In genomic region chr14:76153003-76153675, GRCm38 (mm10) we compare ENCODE assay signal across 7 mouse cellular contexts. TPM values are rescaled to one million over a fixed set of nuclear protein-coding genes. Genes with fewer than 3 reads are reported as not detected.
DNase-seq lines count a peak whose midpoint lies in the region; ATAC-seq lines count a peak whose summit lies in the region.

No protein-coding gene starts in this region.

- peak; percentile 19 for DNase-seq in right cerebral cortex, postnatal 4 days
- no peak for DNase-seq in right cerebral cortex, postnatal 25 days
- DNase-seq in midbrain, embryonic 14.5 days, result peak; percentile 53

- no peaks in the 10 kb centered on the region for H3K9me3 ChIP-seq in forebrain, embryonic 12.5 days
- no peaks in the 10 kb centered on the region for H3K9me3 ChIP-seq in intestine, embryonic 15.5 days
- no peaks in the 10 kb centered on the region for H3K9me3 ChIP-seq in midbrain, embryonic 14.5 days (ENCODE audit: control insufficient read depth, low read length)

- peak overlapping the region; percentile 41 for H3K9ac ChIP-seq in forebrain, embryonic 12.5 days
- peak overlapping the region; percentile 26; the same call in 1 of the 2 replicates for H3K9ac ChIP-seq in intestine, embryonic 15.5 days
- peak overlapping the region; percentile 37; the same call in 1 of the 2 replicates for H3K9ac ChIP-seq in midbrain, embryonic 14.5 days (replicated peaks; ENCODE audit: low read length)

- peak overlapping the region; percentile 20 for H3K27ac ChIP-seq in brown adipose tissue, adult 24 weeks (replicated peaks; ENCODE audit: low read depth, low read length)
- H3K27ac ChIP-seq in forebrain, embryonic 12.5 days, result peak overlapping the region; percentile 99
- H3K27ac ChIP-seq in intestine, embryonic 15.5 days, result peak overlapping the region; percentile 99
- H3K27ac ChIP-seq in midbrain, embryonic 14.5 days (replicated peaks; ENCODE audit: low read depth, low read length), result peak overlapping the region; percentile 94

- no peaks in the 10 kb centered on the region for H3K36me3 ChIP-seq in forebrain, embryonic 12.5 days (replicated peaks)
- no peaks in the 10 kb centered on the region for H3K36me3 ChIP-seq in intestine, embryonic 15.5 days
- no peaks in the 10 kb centered on the region for H3K36me3 ChIP-seq in midbrain, embryonic 14.5 days (ENCODE audit: control insufficient read depth, insufficient read depth, low read length)

- H3K27me3 ChIP-seq in forebrain, embryonic 12.5 days, result no peaks in the 10 kb centered on the region
- H3K27me3 ChIP-seq in intestine, embryonic 15.5 days (replicated peaks), result no peaks in the 10 kb centered on the region
- H3K27me3 ChIP-seq in midbrain, embryonic 14.5 days (ENCODE audit: control insufficient read depth, insufficient read depth, low read length), result no peaks in the 10 kb centered on the region

- peak overlapping the region; percentile 56 for H3K4me2 ChIP-seq in forebrain, embryonic 12.5 days
- H3K4me2 ChIP-seq in intestine, embryonic 15.5 days (replicated peaks), result peak overlapping the region; percentile 58
- peak overlapping the region; percentile 69 for H3K4me2 ChIP-seq in midbrain, embryonic 14.5 days (ENCODE audit: low read length)

- 1% methylated on average over 24 of the region's 24 CpGs for WGBS in forebrain, embryonic 12.5 days
- WGBS in intestine, embryonic 15.5 days, result 9% methylated on average over 24 of the region's 24 CpGs
- WGBS in midbrain, embryonic 14.5 days, result 3% methylated on average over 24 of the region's 24 CpGs

- peak overlapping the region; percentile 33 for H3K4me3 ChIP-seq in brown adipose tissue, adult 24 weeks (ENCODE audit: insufficient read depth, low read depth, low read length)
- peak overlapping the region; percentile 64 for H3K4me3 ChIP-seq in forebrain, embryonic 12.5 days (replicated peaks)
- H3K4me3 ChIP-seq in intestine, embryonic 15.5 days (replicated peaks), result peak overlapping the region; percentile 77
- peak overlapping the region; percentile 66 for H3K4me3 ChIP-seq in midbrain, embryonic 14.5 days (replicated peaks; ENCODE audit: low read depth, low read length)

- ATAC-seq in forebrain, embryonic 12.5 days (ENCODE audit: low FRiP score), result peak; percentile 17; the same call in 1 of the 2 replicates
- ATAC-seq in intestine, embryonic 15.5 days, result no peak
- peak; percentile 19; the same call in 1 of the 2 replicates for ATAC-seq in midbrain, embryonic 14.5 days (ENCODE audit: low FRiP score, low TSS enrichment)
- ATAC-seq in erythroid progenitor cell, adult 5-6 weeks (replicated peaks; ENCODE audit: low FRiP score, poor library complexity, severe bottlenecking), result no peak

- H3K4me1 ChIP-seq in brown adipose tissue, adult 24 weeks (ENCODE audit: control insufficient read depth, insufficient read depth, insufficient read length, low read length), result peaks cover 4% of the 10 kb centered on the region; the same call in 1 of the 2 replicates
- H3K4me1 ChIP-seq in forebrain, embryonic 12.5 days, result peaks cover 28% of the 10 kb centered on the region
- peaks cover 12% of the 10 kb centered on the region; the same call in 1 of the 2 replicates for H3K4me1 ChIP-seq in intestine, embryonic 15.5 days (replicated peaks)
- peaks cover 4% of the 10 kb centered on the region; the same call in 1 of the 2 replicates for H3K4me1 ChIP-seq in midbrain, embryonic 14.5 days (ENCODE audit: control insufficient read depth, insufficient read depth, low read length)

RNA-seq across cellular contexts. Expression of gene Nufip1, which starts 42.4 kb away (rescaled TPM):
- 2.3 and 2.5 TPM in 2 replicates for polyA plus RNA-seq in brown adipose tissue, adult 24 weeks (2012; ENCODE audit: insufficient read depth, insufficient read length, missing spikeins)
- 18.5 and 19.0 TPM in 2 replicates for polyA plus RNA-seq in forebrain, embryonic 12.5 days (2016; fragmentation: Nextera tagmentation; extraction: Ambion mirVana)
- 15.6 and 17.4 TPM in 2 replicates for polyA plus RNA-seq in intestine, embryonic 15.5 days (2015; fragmentation: Nextera tagmentation; extraction: Ambion mirVana)
- 12.3 and 14.2 TPM in 2 replicates for polyA plus RNA-seq in midbrain, embryonic 14.5 days (2014; fragmentation: Nextera tagmentation; extraction: Ambion mirVana)
- 2.9 and 5.9 TPM in 2 replicates for total RNA-seq in erythroid progenitor cell, adult 5-6 weeks (2015; ENCODE audit: low replicate concordance)
- total RNA-seq in erythroid progenitor cell, adult 5-6 weeks (2017; ENCODE audit: low replicate concordance), result 3.0 and 5.7 TPM in 2 replicates

RNA-seq across cellular contexts. Expression of gene Gpalpp1, which starts 42.6 kb away (rescaled TPM):
- 6.4 and 8.3 TPM in 2 replicates for polyA plus RNA-seq in brown adipose tissue, adult 24 weeks (2012; ENCODE audit: insufficient read depth, insufficient read length, missing spikeins)
- 19.0 and 20.3 TPM in 2 replicates for polyA plus RNA-seq in forebrain, embryonic 12.5 days (2016; fragmentation: Nextera tagmentation; extraction: Ambion mirVana)
- 10.1 and 10.5 TPM in 2 replicates for polyA plus RNA-seq in intestine, embryonic 15.5 days (2015; fragmentation: Nextera tagmentation; extraction: Ambion mirVana)
- polyA plus RNA-seq in midbrain, embryonic 14.5 days (2014; fragmentation: Nextera tagmentation; extraction: Ambion mirVana), result 10.3 and 16.2 TPM in 2 replicates
- total RNA-seq in erythroid progenitor cell, adult 5-6 weeks (2015; ENCODE audit: low replicate concordance), result 7.6 and 8.0 TPM in 2 replicates
- 5.2 and 6.2 TPM in 2 replicates for total RNA-seq in erythroid progenitor cell, adult 5-6 weeks (2017; ENCODE audit: low replicate concordance)

Comparison
In these comparisons a context has a peak if more than half of its experiments do, and no peak if none do; other contexts are left out.
1. H3K27ac ChIP-seq: peak in every context shown above with its lines; median percentile 99 in forebrain, embryonic 12.5 days; 99 in intestine, embryonic 15.5 days; 94 in midbrain, embryonic 14.5 days; 20 in brown adipose tissue, adult 24 weeks.
2. ATAC-seq: peak in forebrain, embryonic 12.5 days (single experiment) and midbrain, embryonic 14.5 days (single experiment); none in intestine, embryonic 15.5 days (single experiment) and erythroid progenitor cell, adult 5-6 weeks (single experiment).
3. Peak in every context shown above with its lines, with median percentiles within 50 percentile points of each other: H3K4me3 ChIP-seq, H3K4me2 ChIP-seq and H3K9ac ChIP-seq.